Mouse (Mus musculus): Measurements from ENCODE around the gene Gm15262.
"Not testable (repeated sequence)": the region's sequence is repeated elsewhere in the genome, so short reads cannot be mapped to it uniquely, and the experiment has no call there.

The Gm15262 gene

GRCm38 (mm10) chrX:161287156-161287555 lies at the start of gene Gm15262:
TSS of gene Gm15262 (plus strand) at chrX:161287456.
- not testable (repeated sequence) for DNase-seq

GRCm38 (mm10) chrX:161308131-161308530 lies 20.9 kb downstream of the Gm15262 start:
- DNase-seq, result no peak

GRCm38 (mm10) chrX:161316443-161316842 lies 29.2 kb downstream of the Gm15262 start:
- DNase-seq, result no peak

- DNase-seq, result no peak
Measured at GRCm38 (mm10) chrX:161370927-161371326, 83.7 kb downstream of the Gm15262 start.

GRCm38 (mm10) chrX:161371461-161371860 lies 84.2 kb downstream of the Gm15262 start:
- DNase-seq, result no peak

GRCm38 (mm10) chrX:161375568-161375967 lies 88.3 kb downstream of the Gm15262 start:
- DNase-seq, result no peak

- DNase-seq, result peak; percentile 16
Measured at GRCm38 (mm10) chrX:161385791-161386190, 98.5 kb downstream of the Gm15262 start.

- DNase-seq, result no peak
Measured at GRCm38 (mm10) chrX:161387942-161388341, 100.7 kb downstream of the Gm15262 start.

GRCm38 (mm10) chrX:161399110-161399509 lies 111.9 kb downstream of the Gm15262 start:
- DNase-seq, result peak; percentile 44

- no peak for DNase-seq
Measured at GRCm38 (mm10) chrX:161411151-161411550, 123.9 kb downstream of the Gm15262 start.

Measured in kidney, adult 11 months (tissue).